Mouse (Mus musculus) lung, postnatal 36 days (tissue): Measurements from ENCODE around the gene Akap1.
A peak's percentile ranks its signal among the peaks of the same experiment; 100 is the strongest.

Experiments
- DNase-seq: peaks from one replicate; pipeline ENCODE4 v3.0.0; 2022; ENCODE audit warnings: mixed read lengths

Akap1 gene

DNA sequence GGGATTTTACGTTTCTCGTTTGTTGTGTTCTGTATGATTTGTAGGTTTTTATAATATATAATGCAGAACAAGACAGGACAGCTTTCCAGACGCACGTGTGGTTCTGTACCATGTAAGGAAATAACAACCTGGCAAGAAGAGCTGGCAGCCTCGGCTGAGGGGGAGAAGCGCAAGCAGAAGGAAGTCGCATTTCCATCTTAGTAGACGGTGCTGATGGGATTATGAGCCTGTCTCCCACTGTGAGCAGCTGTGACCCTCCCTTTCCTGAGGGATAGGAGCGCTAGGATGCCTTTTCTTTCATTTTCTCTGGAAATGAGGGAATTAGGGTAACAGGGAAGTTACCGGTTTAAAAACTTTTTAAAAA, 9.3 kb upstream of the Akap1 start:
- DNase-seq: no peak

DNA sequence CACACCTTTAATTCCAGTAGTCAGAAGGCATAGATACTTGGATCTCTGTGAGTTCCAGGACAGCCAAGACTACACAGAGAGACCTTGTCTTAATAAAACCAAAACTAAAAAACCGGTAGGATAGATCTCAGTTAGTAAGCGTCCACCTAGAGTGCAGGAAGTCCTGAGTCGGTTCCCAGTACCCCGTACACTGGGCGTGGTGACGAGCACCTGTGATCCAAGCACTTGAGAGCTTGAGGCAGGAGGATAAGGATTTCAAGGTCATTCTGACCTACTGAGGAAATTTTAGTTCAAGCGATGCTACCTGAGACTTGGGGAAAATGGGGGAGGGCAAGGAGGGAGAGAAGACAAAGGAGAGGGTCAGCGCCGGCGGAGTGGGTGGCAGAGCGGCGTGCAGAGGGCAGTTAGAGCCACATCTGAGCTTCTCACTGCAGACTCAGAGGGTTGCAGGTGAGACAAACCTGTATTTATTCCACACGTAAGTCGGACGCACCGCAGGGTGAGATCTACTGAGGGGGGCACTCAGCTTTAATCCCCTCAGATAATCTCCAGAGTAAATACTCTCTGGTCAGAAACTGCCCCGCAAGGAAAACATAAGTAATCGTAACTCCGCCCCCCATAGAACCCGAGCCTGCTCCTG, 8.8 kb upstream of the Akap1 start:
- no peak for DNase-seq

- no peak for DNase-seq
These were observed 5.1 kb upstream of the Akap1 start for GRCm38 (mm10) chr11:88869443-88869842.

- DNase-seq: peak; percentile 46
These were observed 405 bp downstream of the Akap1 start for GRCm38 (mm10) chr11:88863904-88864457.

GRCm38 (mm10) chr11:88863071-88863903, 1.1 kb downstream of the Akap1 start:
- DNase-seq: no peak

- DNase-seq: no peak
These were observed 2.0 kb downstream of the Akap1 start for GRCm38 (mm10) chr11:88862355-88862754.

DNA sequence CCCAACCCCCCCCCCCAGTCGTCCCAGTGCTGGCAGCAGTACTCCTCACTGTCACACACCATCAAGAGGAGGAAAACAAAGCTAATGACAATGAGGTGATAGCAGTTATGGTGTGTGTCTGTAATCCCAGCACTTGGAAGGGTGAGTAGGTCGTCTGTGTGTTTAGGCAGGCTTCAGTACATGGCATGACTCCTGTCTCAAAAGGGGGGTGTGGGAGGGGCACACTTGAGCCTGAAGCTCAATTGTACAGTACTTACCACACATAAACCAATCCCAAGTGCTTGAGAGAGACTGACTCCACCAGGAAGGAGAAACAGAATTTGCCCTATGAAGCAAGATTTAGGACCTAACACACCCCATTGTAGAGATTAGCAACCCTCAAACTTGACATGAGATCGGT, 3.3 kb downstream of the Akap1 start:
- peak; percentile 44 for DNase-seq

GRCm38 (mm10) chr11:88860641-88861040, 3.7 kb downstream of the Akap1 start:
- DNase-seq: no peak

- DNase-seq: no peak
These were observed 6.9 kb downstream of the Akap1 start for GRCm38 (mm10) chr11:88857311-88858005.

DNA sequence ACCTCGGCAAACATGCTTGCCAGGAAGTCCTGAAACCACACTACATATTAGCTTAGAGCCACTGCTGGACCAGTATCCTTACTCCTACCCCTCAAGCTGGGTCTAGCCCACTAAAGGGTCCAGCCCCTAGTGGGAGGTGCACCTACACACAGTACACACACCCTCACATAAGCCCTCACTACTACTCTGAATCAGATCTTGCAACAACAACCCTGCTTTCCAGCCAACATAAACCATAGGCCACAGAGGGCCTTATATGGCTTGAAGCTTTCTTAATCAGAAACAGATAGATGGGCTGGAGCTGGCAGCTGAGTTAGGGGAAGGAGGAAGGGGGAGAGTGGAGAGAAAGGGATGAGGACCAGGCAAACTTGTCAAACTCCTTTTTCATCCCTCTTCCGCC, 8.0 kb downstream of the Akap1 start:
- DNase-seq: no peak

DNA sequence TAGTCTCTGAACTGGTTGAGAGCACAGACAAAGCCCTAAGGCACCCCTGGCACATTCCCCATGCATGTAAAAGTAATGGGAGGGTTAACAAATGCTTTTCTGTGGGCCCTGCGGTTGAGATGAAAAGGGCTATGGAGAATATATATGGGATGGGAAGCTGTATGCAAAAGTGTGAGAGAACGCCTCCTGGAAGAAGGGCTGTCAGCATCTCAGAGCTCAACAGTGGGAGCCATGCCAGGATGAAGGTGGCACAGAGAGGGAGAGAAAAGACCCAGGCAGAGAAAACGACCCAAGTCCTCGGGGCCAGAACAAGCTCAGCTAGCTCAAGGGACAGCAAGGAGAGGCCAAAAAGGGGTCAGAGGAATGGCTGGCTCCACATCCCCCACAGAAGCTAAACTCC, 8.6 kb downstream of the Akap1 start:
- no peak for DNase-seq

DNA sequence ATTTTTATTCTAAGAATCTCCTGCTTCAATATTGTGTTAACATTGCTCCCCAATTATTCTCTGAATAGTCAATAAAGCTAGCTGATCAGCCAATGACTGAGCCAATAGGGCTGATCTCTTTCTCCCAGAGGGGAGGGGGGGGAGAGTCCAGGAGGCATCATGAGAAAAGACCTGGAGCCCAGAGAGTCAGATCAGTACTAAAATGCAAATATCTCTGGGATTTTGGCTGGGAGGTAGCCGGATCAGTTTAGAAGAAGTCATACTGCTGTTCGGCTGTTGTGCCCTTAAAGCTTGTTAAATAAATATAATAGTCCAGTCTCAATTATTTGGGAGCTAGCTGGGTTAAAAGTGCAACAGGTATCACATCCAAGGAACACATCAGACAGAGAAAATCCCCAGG, 10.8 kb downstream of the Akap1 start:
- DNase-seq: no peak

- no peak for DNase-seq
These were observed 11.6 kb downstream of the Akap1 start for GRCm38 (mm10) chr11:88852806-88853205.

GRCm38 (mm10) chr11:88851049-88851825, 13.1 kb downstream of the Akap1 start:
- DNase-seq: no peak

DNA sequence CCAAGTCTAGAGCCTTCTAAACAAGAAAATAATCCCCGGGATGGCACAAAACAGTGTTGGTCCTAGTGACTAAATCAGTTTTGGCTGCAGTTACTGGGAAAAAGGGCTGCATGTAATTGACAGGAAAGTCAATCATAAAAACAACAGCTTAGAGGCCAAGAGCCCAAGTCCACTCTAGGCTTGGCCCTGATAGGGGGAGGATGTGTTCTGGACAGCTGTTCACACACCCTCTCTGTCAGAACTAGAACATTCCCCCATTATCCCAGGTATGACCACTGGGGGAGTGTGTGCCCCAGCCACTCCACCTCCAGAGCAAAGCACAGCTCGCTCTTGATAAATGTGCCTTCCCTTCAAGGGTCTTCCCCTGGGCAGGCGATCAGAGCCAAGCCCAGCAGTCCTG, 14.7 kb downstream of the Akap1 start:
- DNase-seq: no peak

- peak; percentile 64 for DNase-seq
These were observed 15.1 kb downstream of the Akap1 start for GRCm38 (mm10) chr11:88849284-88849683.

DNA sequence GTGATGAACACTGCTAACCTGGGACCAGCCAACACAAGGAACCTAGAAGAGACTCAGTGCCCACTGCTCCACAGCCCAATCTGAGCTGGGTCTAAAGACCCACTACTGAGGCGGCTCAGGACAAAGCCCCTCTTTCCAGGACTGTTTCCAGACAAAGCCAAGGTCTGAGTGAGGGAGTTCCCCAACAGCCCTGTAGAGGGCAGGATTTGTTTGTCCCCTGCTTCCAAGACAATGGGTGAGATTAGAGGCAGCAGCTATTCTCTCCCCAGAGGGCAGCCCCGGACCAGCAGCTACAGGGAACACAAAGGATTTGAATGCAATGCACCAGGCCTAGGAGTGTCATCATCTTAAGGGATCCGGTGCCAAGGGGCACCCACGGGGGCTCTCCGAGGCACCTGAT, 15.8 kb downstream of the Akap1 start:
- peak; percentile 77 for DNase-seq

- DNase-seq: no peak
These were observed 16.9 kb downstream of the Akap1 start for GRCm38 (mm10) chr11:88847281-88848006.

GRCm38 (mm10) chr11:88844384-88844783, 20.0 kb downstream of the Akap1 start:
- no peak for DNase-seq

DNA sequence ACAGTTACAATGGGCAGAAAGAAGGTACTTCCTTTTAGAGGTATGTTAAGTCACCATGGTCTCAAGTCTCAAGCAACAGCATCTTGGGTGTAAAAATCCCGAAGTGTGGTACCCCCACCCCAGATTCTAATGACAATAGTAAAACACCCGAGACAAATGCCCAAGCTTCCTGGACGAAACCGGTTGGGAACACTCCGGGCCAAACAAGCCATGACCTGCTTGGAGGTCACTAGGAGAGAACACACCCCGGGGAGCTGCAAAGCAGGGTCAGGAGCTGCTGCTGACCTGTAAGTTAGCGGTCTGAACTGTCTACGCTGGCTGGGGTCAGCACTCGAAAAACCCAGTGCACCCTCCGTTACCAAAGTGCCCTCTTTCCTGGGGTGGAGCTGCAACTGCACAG, 21.1 kb downstream of the Akap1 start:
- DNase-seq: no peak

DNA sequence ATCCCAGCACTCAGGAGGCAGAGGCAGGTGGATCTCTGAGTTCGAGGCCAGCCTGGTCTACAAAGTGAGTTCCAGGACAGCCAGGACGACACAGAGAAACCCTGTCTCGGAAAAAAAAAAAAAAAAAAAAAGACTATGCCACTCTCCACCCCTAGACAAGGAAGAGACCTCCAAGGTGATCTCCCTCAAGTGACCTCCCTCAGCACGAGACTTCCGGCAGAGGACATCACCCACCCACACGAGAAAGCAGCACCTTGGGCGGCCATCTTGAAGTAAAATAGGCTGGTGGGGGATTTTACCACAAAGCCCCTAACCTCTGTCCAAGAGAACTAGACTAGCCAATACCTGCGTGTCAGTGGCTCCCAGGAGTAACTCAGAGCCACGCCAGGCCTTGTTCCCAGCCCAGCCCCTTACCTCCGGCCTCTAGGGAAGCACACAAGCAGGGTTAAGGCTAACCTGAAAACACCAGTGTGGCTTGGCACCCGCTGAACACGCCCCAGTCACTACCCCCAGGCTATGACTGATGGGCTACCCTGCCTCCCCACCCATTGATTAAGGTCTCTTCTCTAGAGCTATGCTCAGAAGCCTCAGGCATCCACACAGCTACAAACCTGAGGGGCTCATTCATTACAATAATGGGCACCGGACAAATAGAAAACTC, 21.9 kb downstream of the Akap1 start:
- DNase-seq: no peak

GRCm38 (mm10) chr11:88841406-88841805, 23.0 kb downstream of the Akap1 start:
- no peak for DNase-seq
